Mouse (Mus musculus) CD4-positive naive resting alpha-beta T cell, adult 57 days (primary cell): ENCODE data around the gene P3h1. TPM values are rescaled to one million over a fixed set of nuclear protein-coding genes. Genes with fewer than 3 reads are reported as not detected.

Experiments
- total RNA-seq: library from RNA; stranded (reverse); gene quantifications from one replicate; pipeline ENCODE4 v1.2.4, GENCODE M21; 2023

The P3h1 gene
- total RNA-seq: 7.2 TPM

DNA sequence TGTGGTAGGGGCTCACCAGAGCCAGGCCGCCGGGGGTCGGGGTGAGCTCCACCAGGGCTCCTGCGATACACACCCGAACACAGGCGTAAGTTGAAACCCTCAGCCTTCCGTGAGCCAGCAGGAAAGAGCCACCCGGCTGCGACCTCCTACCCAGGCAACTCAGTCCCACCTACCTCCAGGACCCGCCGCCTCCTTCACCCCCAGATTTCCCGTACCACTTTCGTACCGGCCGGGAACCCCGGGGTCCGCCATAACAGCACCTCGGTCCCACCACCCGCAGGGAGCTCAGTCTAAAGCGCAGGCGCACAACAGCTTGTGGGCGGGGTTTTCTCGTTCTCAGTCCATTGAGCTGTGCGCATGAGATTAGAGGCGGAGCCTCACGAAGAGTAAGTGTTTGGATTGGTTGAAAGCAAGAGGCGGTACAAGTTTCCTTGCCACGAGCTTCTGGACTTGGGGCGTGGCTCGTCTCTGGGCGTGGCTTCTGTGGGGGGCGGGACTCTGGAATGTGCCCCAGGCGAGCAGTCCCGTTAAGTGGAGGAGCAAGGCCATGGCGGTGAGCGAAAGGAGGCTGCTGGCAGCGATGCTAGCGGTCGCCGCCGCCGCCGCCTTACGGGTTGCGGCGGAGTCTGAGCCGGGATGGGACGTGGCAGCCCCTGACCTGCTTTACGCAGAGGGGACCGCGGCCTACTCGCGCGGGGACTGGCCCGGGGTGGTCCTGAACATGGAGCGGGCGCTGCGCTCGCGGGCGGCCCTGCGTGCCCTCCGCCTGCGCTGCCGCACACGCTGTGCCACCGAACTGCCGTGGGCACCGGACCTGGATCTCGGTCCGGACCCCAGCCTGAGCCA lies at the start of gene P3h1, which contains the start of gene AU022252:
P3h1 (plus strand) TSS at position 506 of the 846 bp plus-strand sequence.
AU022252 (minus strand) TSS at position 303 of the 846 bp plus-strand sequence.

DNA sequence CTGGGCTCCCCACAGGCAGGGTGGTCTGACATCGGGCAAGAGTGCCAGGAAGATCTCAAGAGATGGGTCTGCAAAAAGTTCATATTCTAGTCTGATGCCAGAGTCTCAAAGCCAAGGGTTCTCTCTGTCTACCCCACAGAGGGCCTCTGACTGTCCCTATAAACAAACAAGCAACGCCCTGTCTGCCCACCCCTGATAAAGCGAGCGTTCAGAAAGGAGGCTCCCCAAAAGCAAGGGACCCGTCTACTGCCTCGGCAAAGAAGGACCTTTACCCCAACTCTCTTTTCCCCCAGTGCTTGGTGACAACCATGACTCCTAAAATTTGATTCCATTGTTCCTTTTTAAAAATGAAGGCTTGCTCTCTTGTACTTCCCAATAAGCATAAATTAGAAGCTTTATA lies 42.9 kb upstream of the P3h1 start, which contains the start of gene Ermap:
Ermap (minus strand) TSS at position 148 of the 400 bp plus-strand sequence.

DNA sequence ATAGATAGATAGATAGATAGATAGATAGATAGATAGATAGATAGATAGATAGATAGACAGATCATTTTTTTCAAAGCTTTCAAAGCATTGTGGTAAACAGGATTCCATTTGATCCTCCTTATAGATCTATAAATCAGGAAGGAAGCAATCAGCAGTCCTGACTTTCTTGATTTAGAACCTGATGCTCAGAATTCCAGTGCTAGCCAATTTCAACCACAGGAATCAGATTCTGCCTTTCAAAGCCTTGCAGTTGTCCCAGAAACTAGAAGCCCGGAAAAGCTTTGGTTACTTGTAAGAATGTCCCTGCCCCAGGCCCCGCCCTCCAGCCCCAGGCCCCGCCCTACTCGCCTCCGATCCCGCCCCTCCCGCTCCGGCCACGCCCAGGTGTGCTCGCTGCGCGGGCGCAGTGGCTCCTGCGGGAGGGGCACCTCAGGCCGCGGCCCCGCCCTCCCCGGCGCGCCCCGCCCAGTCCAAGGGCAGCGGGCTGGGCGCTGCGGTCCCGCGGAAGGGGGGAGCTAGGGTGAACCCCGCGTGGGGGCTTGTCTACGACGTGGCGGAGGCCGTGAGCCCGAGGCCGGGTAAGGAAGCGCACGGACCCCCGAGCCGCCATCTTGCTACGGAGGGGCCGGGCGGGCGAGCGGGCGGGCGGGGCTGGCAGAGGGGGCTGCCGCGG lies 37.7 kb upstream of the P3h1 start, which contains the start of gene Svbp:
Svbp (plus strand) TSS at position 398 of the 673 bp plus-strand sequence.

DNA sequence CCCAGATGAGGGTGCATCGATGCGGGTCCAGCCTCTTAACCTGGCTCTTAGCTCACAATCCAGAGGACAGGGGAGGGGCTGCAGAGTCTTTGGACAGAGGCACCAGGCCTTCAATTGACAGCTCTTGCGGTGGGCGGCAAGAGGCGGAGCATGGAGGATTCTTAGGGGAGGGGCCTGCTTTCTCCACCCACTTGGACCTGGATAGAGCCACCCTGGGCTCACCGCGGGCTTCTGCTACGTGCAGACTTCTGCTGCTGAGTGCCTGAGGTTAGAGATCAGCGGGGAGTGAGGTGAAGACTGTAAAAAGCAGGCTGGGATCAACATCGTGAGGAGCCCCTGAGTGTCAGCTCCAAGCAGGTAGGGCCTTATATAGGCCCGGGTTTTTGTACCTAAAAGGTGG lies 14.5 kb upstream of the P3h1 start, which contains the start of gene Tmem269:
Tmem269 (minus strand) TSS at position 49 of the 400 bp plus-strand sequence.

DNA sequence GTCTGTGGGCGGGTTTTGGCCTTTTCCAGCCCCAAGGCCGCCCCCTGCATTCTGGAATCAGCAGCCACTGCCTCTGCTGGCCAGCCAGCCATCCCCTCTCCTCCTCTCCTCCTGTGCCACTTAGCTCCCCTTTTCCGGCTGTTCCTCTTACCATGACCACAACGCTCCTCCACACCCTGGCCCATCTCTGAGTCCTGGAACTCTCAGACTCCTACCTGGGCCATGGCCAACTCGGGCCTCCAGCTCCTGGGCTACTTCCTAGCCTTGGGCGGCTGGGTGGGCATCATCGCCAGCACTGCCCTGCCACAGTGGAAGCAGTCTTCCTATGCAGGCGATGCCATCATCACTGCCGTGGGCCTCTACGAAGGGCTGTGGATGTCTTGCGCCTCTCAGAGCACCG lies 22.6 kb downstream of the P3h1 start, which contains the start of gene Cldn19:
Cldn19 (plus strand) TSS at position 64 of the 400 bp plus-strand sequence.

DNA sequence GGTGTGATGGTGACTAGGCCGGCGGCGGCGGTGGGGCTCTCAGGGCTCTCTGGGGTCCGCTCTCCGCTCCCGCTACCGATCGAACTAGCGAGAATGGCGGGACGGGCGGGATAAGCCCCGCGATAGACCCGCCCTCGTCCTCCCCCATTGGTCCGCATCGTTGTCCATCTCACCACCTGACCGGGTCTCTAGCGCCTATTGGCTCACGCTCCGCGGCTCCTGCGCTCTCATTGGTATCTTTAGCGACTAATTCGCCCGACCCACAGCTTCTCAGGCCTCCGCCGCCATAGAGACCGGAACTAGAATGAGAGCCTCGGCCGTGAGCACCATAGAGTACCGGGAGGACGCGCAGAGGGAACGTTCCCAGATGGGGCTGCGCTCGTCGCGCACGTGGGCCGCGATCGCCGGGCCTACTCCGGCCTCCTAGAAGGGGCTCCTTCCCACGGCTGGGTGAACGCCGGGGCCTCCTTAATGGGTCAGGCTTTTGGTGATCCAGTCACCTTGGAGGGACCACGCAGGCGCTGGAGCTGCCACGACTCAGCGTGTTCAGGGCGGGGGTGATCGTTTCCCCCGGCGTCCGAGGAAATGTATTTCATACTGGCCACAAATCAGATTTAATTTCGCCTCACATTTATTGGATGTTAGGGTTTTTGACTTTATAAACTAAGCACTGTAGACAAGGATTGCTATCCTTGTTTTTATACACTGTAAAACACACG lies 61.9 kb downstream of the P3h1 start, which contains the start of gene Ybx1:
Ybx1 (minus strand) TSS at position 190 of the 719 bp plus-strand sequence.

Other genes with a start within 250 kb of the P3h1 start
- gene Slc2a1, start 124.2 kb upstream of the P3h1 start, total RNA-seq: 35.4 TPM
- 8.0 TPM for gene Zfp691, start 58.7 kb upstream of the P3h1 start, total RNA-seq
- gene Ermap, start 42.9 kb upstream of the P3h1 start, total RNA-seq: 0.68 TPM
- gene Svbp, start 37.6 kb upstream of the P3h1 start, total RNA-seq: 17.3 TPM
- not detected for gene Tmem269, start 14.7 kb upstream of the P3h1 start, total RNA-seq
- gene AU022252, start 203 bp upstream of the P3h1 start, total RNA-seq: 10.0 TPM
- gene Cldn19, start 22.5 kb downstream of the P3h1 start, total RNA-seq: not detected
- 344 TPM for gene Ybx1, start 61.7 kb downstream of the P3h1 start, total RNA-seq
- 23.9 TPM for gene Ppih, start 87.6 kb downstream of the P3h1 start, total RNA-seq
- 5.3 TPM for gene Ccdc30, start 182.6 kb downstream of the P3h1 start, total RNA-seq
- 7.7 TPM for gene Ppcs, start 189.5 kb downstream of the P3h1 start, total RNA-seq
- 1.2 TPM for gene Zmynd12, start 189.9 kb downstream of the P3h1 start, total RNA-seq